Mouse (Mus musculus) hindbrain, postnatal 0 days (tissue): ENCODE results near the gene Cbl. TPM values are rescaled to one million over a fixed set of nuclear protein-coding genes. Genes with fewer than 3 reads are reported as not detected.

ENCODE experiments used
- ATAC-seq: fragments of 200-750 bp; cut with Nextera tagmentation; 2 replicates; pipeline ENCODE4 v1.8.0; 2017; ENCODE audit warnings: mild to moderate bottlenecking, moderate TSS enrichment, moderate library complexity
- DNase-seq: peaks from one replicate; pipeline ENCODE4 v3.0.0-alpha.2; 2015; ENCODE audit warnings: low spot score
- H3K27ac ChIP-seq: fragments of 300-500 bp; sonication (generic); 2 replicates; pipeline ENCODE4 v1.5.1; 2014; ENCODE audit warnings: mild to moderate bottlenecking
- H3K27me3 ChIP-seq: fragments of 300-500 bp; sonication (generic); 2 replicates; pipeline ENCODE4 v1.6.1; 2014; ENCODE audit warnings: low read length, mixed read lengths; ENCODE audit not compliant: insufficient read depth
- H3K36me3 ChIP-seq: fragments of 300-500 bp; sonication (generic); 2 replicates; pipeline ENCODE4 v1.6.1; 2014; ENCODE audit warnings: low read length, mixed read lengths; ENCODE audit not compliant: insufficient read depth
- H3K4me1 ChIP-seq: fragments of 300-500 bp; sonication (generic); 2 replicates; pipeline ENCODE4 v1.6.1; 2014; ENCODE audit warnings: antibody characterized with exemption, low read length, mixed read lengths; ENCODE audit not compliant: insufficient read depth
- H3K4me2 ChIP-seq: fragments of 300-500 bp; sonication (generic); 2 replicates; pipeline ENCODE4 v1.6.1; 2014; ENCODE audit warnings: low read depth, mild to moderate bottlenecking, low read length, moderate library complexity, mixed read lengths
- H3K4me3 ChIP-seq: fragments of 300-500 bp; sonication (generic); 2 replicates; pipeline ENCODE4 v1.5.1; 2014; ENCODE audit warnings: low read length
- H3K9ac ChIP-seq: fragments of 300-500 bp; sonication (generic); replicated peaks from 2 replicates; pipeline ENCODE4 v1.6.1; 2014; ENCODE audit warnings: mild to moderate bottlenecking, low read length, moderate library complexity, mixed read lengths
- H3K9me3 ChIP-seq: fragments of 300-500 bp; sonication (generic); 2 replicates; pipeline ENCODE4 v1.6.1; 2016; ENCODE audit warnings: low read length, mixed read lengths
- CTCF ChIP-seq: IDR thresholded peaks from 2 replicates; pipeline ENCODE4 v1.5.1; 2016; ENCODE audit warnings: antibody characterized with exemption, control low read depth, low read depth
- WGBS: fragments of 180-500 bp; shearing (Covaris S2); extraction: QIAGEN DNeasy Blood & Tissue Kit; methylation state at CpG from one replicate; pipeline ENCODE4 v1.1.7; 2014; 5-methylcytosine and 5-hydroxymethylcytosine counted together
- polyA plus RNA-seq: library from polyadenylated mRNA; unstranded; fragments of >200 nt; fragmentation: Nextera tagmentation; extraction: Ambion mirVana; gene quantifications from 2 replicates; pipeline ENCODE4 v1.2.1, GENCODE M21; 2015
- total RNA-seq: library from RNA; depleted of rRNA; stranded (reverse); fragments of >200 nt; gene quantifications from 2 replicates; pipeline ENCODE4 v1.2.3, GENCODE M21; 2014

The Cbl gene
- total and polyA plus RNA-seq, 2 experiments from 2014 or later, result 13.2 to 24.2 TPM

DNA sequence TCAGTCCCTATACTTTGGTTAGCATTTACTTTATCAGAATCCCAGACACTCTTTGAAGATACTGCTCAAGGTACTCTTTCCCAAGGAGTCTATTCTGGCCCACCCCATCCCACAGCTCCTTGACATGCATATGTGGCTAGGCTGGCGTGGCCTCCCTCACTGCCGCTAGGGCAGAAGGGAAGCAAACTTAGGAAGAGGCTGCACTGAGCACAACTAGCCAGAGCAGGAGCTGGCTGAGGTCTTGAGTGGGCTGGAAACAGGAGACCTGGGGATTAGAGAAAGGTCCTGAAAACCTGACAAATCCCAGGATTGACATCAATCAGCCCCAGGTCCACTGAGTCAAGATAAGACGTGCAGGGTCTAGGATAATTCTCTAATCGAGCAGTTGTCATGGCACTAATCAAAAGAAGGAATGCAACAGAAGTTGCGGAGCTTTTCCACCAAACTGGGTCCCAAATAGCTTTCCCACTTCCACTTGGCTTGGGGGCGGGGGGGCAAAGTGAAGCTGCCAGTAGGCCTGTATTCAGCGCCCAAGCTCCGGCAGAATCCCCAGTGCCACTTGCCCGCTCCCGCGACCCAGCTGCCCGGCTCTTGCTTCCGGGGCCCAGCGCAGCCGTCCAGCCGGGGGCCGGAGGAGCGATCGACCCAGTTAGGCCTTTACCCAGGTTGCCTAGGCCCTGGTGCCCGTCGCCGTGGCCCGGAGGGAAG lies 33.6 kb upstream of the Cbl start:
- DNase-seq (no peak), ATAC-seq (no peak; the same call in 1 of the 2 replicates)
- peaks cover 6% of the 10 kb centered on the region for H3K4me1 ChIP-seq
- TF ChIP-seq CTCF, result peak; percentile 24; the same call in 1 of the 2 replicates
- no peaks in the 10 kb centered on the region for H3K27me3 ChIP-seq
- no peaks in the 10 kb centered on the region for H3K36me3 ChIP-seq
- no peaks in the 10 kb centered on the region for H3K9me3 ChIP-seq
- peak overlapping the region; percentile 40 for H3K4me3 ChIP-seq
- peak overlapping the region; percentile 82 for H3K27ac ChIP-seq
- H3K9ac ChIP-seq, result peak overlapping the region; percentile 71
- 7% methylated on average over 21 of the region's 23 CpGs for WGBS
- peak overlapping the region; percentile 57 for H3K4me2 ChIP-seq

DNA sequence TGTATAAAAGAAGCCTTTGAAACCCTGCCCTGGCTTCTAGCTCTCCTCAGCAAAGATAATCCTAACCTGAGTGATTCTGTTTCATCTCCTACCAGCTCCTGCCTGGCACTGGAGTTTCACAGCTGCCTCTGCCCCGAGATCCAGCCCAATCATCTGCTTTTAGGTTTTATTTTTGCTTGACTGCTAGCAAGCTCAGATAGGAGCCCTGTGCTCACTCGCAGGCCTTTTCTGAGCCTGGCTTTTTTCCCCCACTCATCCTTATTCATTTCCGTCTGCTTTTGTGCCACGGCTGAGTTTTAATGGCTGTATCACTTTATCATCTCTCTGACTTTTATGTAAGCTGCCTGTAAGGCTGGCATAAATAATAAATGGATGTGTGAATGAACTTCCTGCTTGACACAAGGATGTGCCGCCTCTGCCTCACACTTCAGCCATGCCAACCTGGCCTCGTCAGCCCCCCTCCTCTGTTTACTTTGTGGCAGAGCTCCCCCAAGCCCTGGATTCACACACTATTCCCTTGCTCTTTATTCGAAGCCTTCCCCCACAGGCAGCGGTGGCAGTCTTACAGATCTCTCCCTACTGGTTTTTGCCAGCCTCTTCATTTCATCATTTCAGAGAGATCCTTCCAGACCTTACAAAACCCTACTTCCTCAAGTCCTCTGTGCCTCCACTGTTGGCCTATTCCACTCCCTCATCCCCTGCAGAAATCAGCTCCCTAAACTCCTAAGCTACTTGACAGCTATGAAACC lies 32.8 kb upstream of the Cbl start:
- no peak overlapping the region for H3K4me2 ChIP-seq
- no peaks in the 10 kb centered on the region for H3K36me3 ChIP-seq
- ATAC-seq (no peak), DNase-seq (no peak)
- TF ChIP-seq CTCF, result no peak
- no peaks in the 10 kb centered on the region for H3K9me3 ChIP-seq
- H3K9ac ChIP-seq, result peak overlapping the region; percentile 71; the same call in 1 of the 2 replicates
- H3K27me3 ChIP-seq, result no peaks in the 10 kb centered on the region
- peak overlapping the region; percentile 82; the same call in 1 of the 2 replicates for H3K27ac ChIP-seq
- no peak overlapping the region for H3K4me3 ChIP-seq
- 39% methylated on average over 8 of the region's 8 CpGs for WGBS
- peaks cover 6% of the 10 kb centered on the region for H3K4me1 ChIP-seq

DNA sequence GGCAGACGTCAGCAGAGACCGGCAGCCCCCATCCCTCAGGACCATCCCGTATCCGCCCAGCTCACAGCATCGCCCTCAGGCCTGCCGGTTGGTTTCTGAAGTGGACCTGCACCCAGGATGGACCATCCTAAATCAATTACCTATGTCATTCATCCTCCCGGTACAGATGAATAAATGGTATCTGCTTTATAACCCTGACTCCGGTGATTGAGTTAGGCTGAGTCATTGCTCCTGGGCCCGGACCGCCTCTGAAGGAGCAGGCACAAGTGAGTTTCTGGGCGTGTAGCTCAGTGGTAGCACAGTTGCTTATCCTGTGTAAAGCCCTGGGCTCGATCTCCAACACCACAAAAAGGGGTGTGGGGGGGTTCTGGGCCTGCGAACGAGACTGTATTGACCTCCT lies 27.5 kb upstream of the Cbl start:
- DNase-seq, result no peak
- Histone ChIP-seq H3K4me2 (no peak overlapping the region), H3K9ac (no peak overlapping the region), H3K4me3 (no peak overlapping the region), H3K27ac (no peak overlapping the region), H3K9me3 (no peaks in the 10 kb centered on the region), H3K27me3 (no peaks in the 10 kb centered on the region), H3K36me3 (no peaks in the 10 kb centered on the region), H3K4me1 (no peaks in the 10 kb centered on the region)
- no peak for TF ChIP-seq CTCF
- ATAC-seq, result no peak
- 84% methylated on average over 14 of the region's 14 CpGs for WGBS

DNA sequence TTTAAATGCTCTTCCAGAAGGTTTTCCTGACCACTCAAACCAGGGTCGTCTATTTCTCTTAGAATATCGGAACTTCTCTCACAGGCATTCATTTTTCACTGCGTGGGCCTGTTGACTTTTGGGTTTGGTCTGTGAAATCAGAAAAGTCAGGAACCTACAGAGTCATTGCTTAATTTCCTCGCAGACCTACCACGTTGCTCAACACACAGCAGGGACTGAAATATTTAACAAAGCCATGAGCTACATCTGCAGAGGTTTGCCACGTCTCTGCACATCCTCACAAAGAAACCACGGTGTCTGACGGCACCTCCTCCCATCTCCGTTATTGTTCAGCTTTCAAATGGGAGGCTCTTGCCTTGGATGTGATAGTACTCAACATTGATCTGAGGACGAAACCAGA lies 25.2 kb upstream of the Cbl start:
- DNase-seq (no peak), ATAC-seq (no peak)
- no peaks in the 10 kb centered on the region for H3K36me3 ChIP-seq
- H3K9me3 ChIP-seq, result no peaks in the 10 kb centered on the region
- H3K27me3 ChIP-seq, result no peaks in the 10 kb centered on the region
- H3K9ac ChIP-seq, result no peak overlapping the region
- no peak overlapping the region for H3K4me3 ChIP-seq
- 64% methylated on average over 10 of the region's 10 CpGs for whole genome bisulfite sequencing
- TF ChIP-seq CTCF, result no peak
- H3K4me1 ChIP-seq, result peaks cover 12% of the 10 kb centered on the region
- H3K27ac ChIP-seq, result no peak overlapping the region
- H3K4me2 ChIP-seq, result no peak overlapping the region

DNA sequence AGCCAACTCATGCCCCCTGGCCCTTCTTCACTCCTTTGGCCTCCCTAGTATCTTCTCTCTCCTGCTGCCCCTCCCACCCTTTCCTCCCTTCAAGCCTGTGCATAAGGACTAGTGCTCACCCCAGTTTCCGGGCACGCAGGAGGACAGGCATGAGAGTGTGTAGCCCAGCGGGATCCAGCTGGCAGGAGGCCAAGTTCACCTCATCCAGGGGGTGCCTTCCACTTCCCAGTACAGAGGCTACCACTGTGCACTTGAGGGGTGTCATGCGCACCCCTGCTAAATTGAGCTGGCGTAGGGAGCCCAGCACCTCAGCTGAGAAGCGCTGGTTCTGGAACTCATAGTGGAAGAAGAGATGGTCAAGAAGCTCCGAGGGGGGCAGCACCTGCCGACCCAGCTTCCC lies 22.4 kb upstream of the Cbl start:
- Histone ChIP-seq H3K4me1 (peaks cover 16% of the 10 kb centered on the region), H3K27me3 (no peaks in the 10 kb centered on the region), H3K27ac (no peak overlapping the region), H3K9me3 (no peaks in the 10 kb centered on the region), H3K4me2 (no peak overlapping the region), H3K4me3 (no peak overlapping the region), H3K9ac (no peak overlapping the region), H3K36me3 (no peaks in the 10 kb centered on the region)
- DNase-seq (no peak), ATAC-seq (no peak)
- WGBS, result 84% methylated on average over 8 of the region's 8 CpGs
- no peak for TF ChIP-seq CTCF

DNA sequence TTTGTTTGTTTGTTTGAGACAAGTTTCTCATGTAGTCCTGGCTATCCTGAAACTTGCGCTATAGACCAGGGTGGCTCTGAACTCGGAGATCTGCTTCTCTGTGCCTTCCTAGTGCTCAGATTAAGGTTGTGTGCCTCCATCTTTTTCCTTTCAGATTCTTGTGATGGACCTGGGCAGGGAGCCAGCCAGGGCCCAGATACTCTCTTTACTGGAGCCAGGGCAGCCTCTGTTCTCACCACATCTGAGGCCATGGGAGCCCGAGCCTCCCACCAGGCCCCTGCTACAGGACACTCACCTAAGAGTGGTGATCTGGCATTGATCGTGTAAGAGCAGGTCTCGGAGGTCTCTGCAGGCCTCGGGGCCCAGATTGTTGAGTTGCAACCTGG lies 21.3 kb upstream of the Cbl start:
- ATAC-seq, result 0 out of 2 replicates have a peak, but pooled peaks have one; percentile 36
- H3K27ac ChIP-seq, result peak overlapping the region; percentile 65

More for the DNA sequence above, 21.3 kb upstream of the Cbl start:
- H3K4me3 ChIP-seq, result no peak overlapping the region
- 18% methylated on average over 6 of the region's 6 CpGs for WGBS
- H3K9me3 ChIP-seq, result no peaks in the 10 kb centered on the region
- no peak for TF ChIP-seq CTCF
- no peaks in the 10 kb centered on the region for H3K36me3 ChIP-seq
- H3K4me2 ChIP-seq, result no peak overlapping the region
- no peak overlapping the region for H3K9ac ChIP-seq
- H3K27me3 ChIP-seq, result no peaks in the 10 kb centered on the region
- H3K4me1 ChIP-seq, result peaks cover 16% of the 10 kb centered on the region
- no peak for DNase-seq
